Mouse (Mus musculus): ENCODE results near the gene Nphp1.

DNA sequence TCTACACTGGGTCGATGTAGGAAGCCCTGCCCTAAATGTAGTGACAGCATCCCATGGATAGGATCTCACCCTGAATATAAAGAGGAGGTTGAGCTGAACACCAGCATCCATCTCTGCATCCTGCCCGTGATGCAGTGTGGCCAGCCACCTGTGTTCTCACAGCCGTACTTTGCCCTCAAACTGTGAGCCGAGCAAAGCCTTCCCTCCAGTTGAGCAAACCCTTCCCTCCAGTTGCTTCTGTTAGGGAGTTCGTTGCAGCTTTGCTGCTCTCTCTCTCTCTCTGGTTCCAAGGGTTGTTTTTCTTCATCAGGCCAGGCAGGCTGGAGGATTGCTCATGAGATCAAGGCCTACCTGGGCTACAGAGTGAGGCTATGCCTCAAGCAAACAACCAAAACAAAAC lies 53.8 kb downstream of the Nphp1 start:
- TF ChIP-seq CTCF (IDR thresholded peaks at IDR 0.05) (no peak), EP300 (IDR thresholded peaks at IDR 0.05) (no peak)
